Mouse (Mus musculus) CH12.LX (cell line): ENCODE results near the gene Abcb9. TPM values are rescaled to one million over a fixed set of nuclear protein-coding genes. Genes with fewer than 3 reads are reported as not detected.
A peak's percentile ranks its signal among the peaks of the same experiment; 100 is the strongest.

Source experiments
- DNase-seq: peaks from one replicate; pipeline ENCODE4 v3.0.0-alpha.2; 2013; ENCODE audit errors: extremely low read depth
- H3K27ac ChIP-seq: 2 replicates; pipeline ENCODE4 v1.5.1; 2012; ENCODE audit warnings: low read depth, mild to moderate bottlenecking, control low read depth, moderate library complexity; ENCODE audit not compliant: insufficient read depth
- H3K27me3 ChIP-seq: replicated peaks from 2 replicates; pipeline ENCODE3; 2012; ENCODE audit warnings: inconsistent platforms
- H3K36me3 ChIP-seq, 2 experiments: replicated peaks in 1 of 2; 2 replicates each; pipeline versions ENCODE3 to v1.6.1; 2012; ENCODE audit warnings: inconsistent platforms in 1 of 2, low read length in 1 of 2, mild to moderate bottlenecking in 1 of 2, mixed read lengths in 1 of 2, moderate library complexity in 1 of 2; ENCODE audit not compliant: control insufficient read depth in 1 of 2, insufficient read depth in 1 of 2
- H3K4me1 ChIP-seq, 2 experiments: 2 replicates each; pipeline ENCODE4 v1.6.1; 2012; ENCODE audit warnings: inconsistent platforms in 1 of 2, moderate library complexity in 1 of 2; ENCODE audit not compliant: insufficient read depth in 2 of 2, control insufficient read depth in 1 of 2
- H3K4me2 ChIP-seq: 2 replicates; pipeline ENCODE4 v1.6.1; 2012; ENCODE audit warnings: low read depth, mild to moderate bottlenecking, control low read depth; ENCODE audit not compliant: poor library complexity, insufficient read depth, severe bottlenecking
- H3K4me3 ChIP-seq, 3 experiments: fragments of 150-350 bp in 1 of 3; sonication (generic) in 1 of 3; replicated peaks in 1 of 3; 2 replicates each; pipeline versions ENCODE3 to v1.5.1; 2011 to 2012; ENCODE audit warnings: low read depth in 2 of 3, low read length in 2 of 3, mild to moderate bottlenecking in 2 of 3, moderate library complexity in 2 of 3, control low read depth in 1 of 3, improper control_type of control experiment in 1 of 3, inconsistent platforms in 1 of 3, mixed read lengths in 1 of 3; ENCODE audit not compliant: poor library complexity in 1 of 3
- H3K79me2 ChIP-seq: replicated peaks from 2 replicates; pipeline ENCODE4 v1.6.1; 2012; ENCODE audit warnings: mild to moderate bottlenecking, moderate library complexity; ENCODE audit not compliant: control insufficient read depth, poor library complexity, insufficient read depth, severe bottlenecking; ENCODE audit errors: extremely low read depth
- H3K9ac ChIP-seq: 2 replicates; pipeline ENCODE4 v1.6.1; 2012; ENCODE audit warnings: low read depth, mild to moderate bottlenecking, control low read depth, moderate library complexity; ENCODE audit not compliant: insufficient read depth
- H3K9me3 ChIP-seq: replicated peaks from 2 replicates; pipeline ENCODE3; 2012; ENCODE audit warnings: low read length, inconsistent platforms, mixed read lengths
- BHLHE40 ChIP-seq: IDR thresholded peaks from 2 replicates; pipeline ENCODE4 v1.6.1; 2011; ENCODE audit warnings: mild to moderate bottlenecking, low read depth, low read length, improper control_type of control experiment
- CHD2 ChIP-seq: IDR thresholded peaks from 2 replicates; pipeline ENCODE4 v1.6.1; 2011; ENCODE audit warnings: low read length, improper control_type of control experiment
- CTCF ChIP-seq, 2 experiments: IDR thresholded peaks in 1 of 2; conservative IDR thresholded peaks in 1 of 2; 2 replicates each; pipeline ENCODE4 v1.5.1; 2011 to 2012; ENCODE audit warnings: low read depth in 2 of 2, low read length in 2 of 2, improper control_type of control experiment in 1 of 2, inconsistent platforms in 1 of 2, mild to moderate bottlenecking in 1 of 2, moderate library complexity in 1 of 2
- E2F4 ChIP-seq: IDR thresholded peaks from 2 replicates; pipeline ENCODE4 v1.6.1; 2011; ENCODE audit warnings: low read depth, low read length, improper control_type of control experiment; ENCODE audit not compliant: insufficient replicate concordance
- ETS1 ChIP-seq: conservative IDR thresholded peaks from 2 replicates; pipeline ENCODE4 v1.6.1; 2012; ENCODE audit warnings: low read depth, mild to moderate bottlenecking, inconsistent platforms, low read length, improper control_type of control experiment, moderate library complexity
- JUN ChIP-seq: IDR thresholded peaks from 2 replicates; pipeline ENCODE4 v1.6.1; 2011; ENCODE audit warnings: low read depth, mild to moderate bottlenecking, low read length, improper control_type of control experiment, moderate library complexity; ENCODE audit not compliant: insufficient read depth
- JUND ChIP-seq: conservative IDR thresholded peaks from 2 replicates; pipeline ENCODE4 v1.6.1; 2011; ENCODE audit warnings: low read depth, low read length, improper control_type of control experiment
- MAX ChIP-seq: IDR thresholded peaks from 2 replicates; pipeline ENCODE4 v1.6.1; 2011; ENCODE audit warnings: low read length, improper control_type of control experiment
- MAZ ChIP-seq: IDR thresholded peaks from 2 replicates; pipeline ENCODE4 v1.6.1; 2012; ENCODE audit warnings: low read depth, mild to moderate bottlenecking, inconsistent platforms, low read length, improper control_type of control experiment, moderate library complexity
- MXI1 ChIP-seq: IDR thresholded peaks from 2 replicates; pipeline ENCODE4 v1.6.1; 2011; ENCODE audit warnings: mild to moderate bottlenecking, low read depth, low read length, improper control_type of control experiment
- POLR2A ChIP-seq: IDR thresholded peaks from 2 replicates; pipeline ENCODE4 v1.6.1; 2011; ENCODE audit warnings: low read depth, mild to moderate bottlenecking, improper control_type of control experiment, low read length
- RAD21 ChIP-seq: IDR thresholded peaks from 2 replicates; pipeline ENCODE4 v1.6.1; 2011; ENCODE audit warnings: low read depth, mild to moderate bottlenecking, low read length, improper control_type of control experiment, moderate library complexity
- TBP ChIP-seq: conservative IDR thresholded peaks from 2 replicates; pipeline ENCODE4 v1.6.1; 2011; ENCODE audit warnings: low read depth, low read length, improper control_type of control experiment
- TCF12 ChIP-seq: IDR thresholded peaks from 2 replicates; pipeline ENCODE4 v1.6.1; 2014; ENCODE audit warnings: low read depth, mild to moderate bottlenecking, inconsistent platforms, low read length, improper control_type of control experiment
- USF1 ChIP-seq: IDR thresholded peaks from 2 replicates; pipeline ENCODE4 v1.6.1; 2014; ENCODE audit warnings: low read depth, mild to moderate bottlenecking, inconsistent platforms, low read length, improper control_type of control experiment
- dilution Hi-C: fragments of 300-500 bp; cut with MboI; formaldehyde crosslinking; loops from 2 replicates; pipeline ENCODE4 v1.14.3; 2020; ENCODE audit warnings: low sequenced_read_pairs; ENCODE audit not compliant: extremely low pct_unique_long_range_greater_than_20kb, extremely low pct_ligation_motif_present
- in situ Hi-C: fragments of 300-500 bp; cut with MboI; formaldehyde crosslinking; loops from 3 replicates; pipeline ENCODE4 v1.14.3; 2019; ENCODE audit warnings: low sequenced_read_pairs, low pct_ligation_motif_present, low pct_unique_long_range_greater_than_20kb, mixed read lengths
- polyA plus RNA-seq: library from polyadenylated mRNA; unstranded; fragments of >175 nt; gene quantifications from 2 replicates; pipeline ENCODE4 v1.2.1, GENCODE M21; 2012; ENCODE audit warnings: low read depth; ENCODE audit not compliant: insufficient read length
- total RNA-seq, 2 experiments: library from RNA; depleted of rRNA; stranded (reverse); fragments of 300-350 nt in 1 of 2; fragments of >200 nt in 1 of 2; gene quantifications; 2 replicates each; pipeline ENCODE4 v1.2.3; 2012 to 2014

Gene Abcb9
- total and polyA plus RNA-seq, 3 experiments: 0.44 to 1.4 (median 0.98) TPM

DNA sequence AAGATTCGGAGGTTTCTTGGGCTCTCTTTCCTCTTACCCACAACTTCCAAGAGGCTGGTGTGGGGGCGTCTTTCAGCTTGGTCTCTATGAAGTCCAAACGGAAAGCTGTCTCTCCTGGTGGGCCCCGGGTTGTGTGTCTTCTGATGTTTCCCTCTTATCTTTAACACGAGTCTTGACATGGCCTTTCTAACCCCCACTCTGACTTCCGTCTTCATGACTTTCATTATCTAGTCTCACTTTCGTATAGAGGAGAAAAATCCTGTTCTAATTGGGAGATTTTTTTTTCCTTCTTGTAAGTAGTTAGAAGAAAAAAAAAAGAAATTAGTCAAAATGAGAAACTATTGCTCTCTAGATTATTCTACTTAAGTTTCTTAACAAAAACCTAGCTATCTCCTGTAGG is 73.2 kb downstream of the Abcb9 start (continued):
- TF ChIP-seq JUN (peak; percentile 57; the same call in 1 of the 2 replicates), CHD2 (peak; percentile 66), POLR2A (no peak), CTCF (conservative IDR thresholded peaks at IDR 0.05 in 1 of 2, IDR thresholded peaks at IDR 0.05 in 1 of 2; ENCODE audit: low read depth in 2 of 2, low read length in 2 of 2) (no peak), MAZ (peak; percentile 72; the same call in 1 of the 2 replicates)

DNA sequence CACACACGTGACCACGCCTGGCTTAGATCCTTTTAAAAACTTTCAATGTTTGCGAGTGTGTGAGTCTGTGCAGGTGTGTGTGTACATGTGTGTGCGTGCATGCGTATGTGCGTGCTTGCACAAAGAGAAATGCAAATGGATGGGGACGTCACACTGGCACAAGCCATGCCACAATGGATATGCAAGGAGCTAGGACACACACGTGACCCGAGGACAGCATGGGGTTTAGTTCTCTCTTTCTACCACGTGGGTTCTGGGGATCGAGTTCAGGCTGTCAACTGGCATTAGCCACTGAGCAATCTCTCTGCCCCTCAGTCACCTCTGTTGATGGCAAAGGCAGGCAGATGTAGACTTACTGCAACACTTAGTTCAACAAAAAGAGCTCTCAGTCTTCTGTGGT is 73.9 kb downstream of the Abcb9 start:
- TF ChIP-seq MAX: peak; percentile 80
- peak; percentile 79 for TF ChIP-seq MXI1
- no peak for TF ChIP-seq MAZ
- no peak for TF ChIP-seq E2F4
- no peak for TF ChIP-seq JUND
- TF ChIP-seq BHLHE40: peak; percentile 86
- TF ChIP-seq TBP: no peak
- TF ChIP-seq USF1: peak; percentile 51
- no peak for TF ChIP-seq RAD21
- peak overlapping the region in 1 of 3 experiments; percentile 20 for H3K4me3 ChIP-seq
- in situ Hi-C loops: no loop called here
- H3K4me1 ChIP-seq: peaks cover 53 to 96% of the 10 kb centered on the region in 2 experiments
- no peaks in the 10 kb centered on the region for H3K27me3 ChIP-seq
- H3K9ac ChIP-seq: peak overlapping the region; percentile 48
- H3K27ac ChIP-seq: peak overlapping the region; percentile 8; the same call in 1 of the 2 replicates
- dilution Hi-C loops: no loop called here
- H3K79me2 ChIP-seq: peaks cover 18% of the 10 kb centered on the region
- no peak for DNase-seq
- H3K9me3 ChIP-seq: no peaks in the 10 kb centered on the region
- H3K4me2 ChIP-seq: peak overlapping the region; percentile 90
- H3K36me3 ChIP-seq: peaks cover 3 to 50% of the 10 kb centered on the region in 2 experiments

DNA sequence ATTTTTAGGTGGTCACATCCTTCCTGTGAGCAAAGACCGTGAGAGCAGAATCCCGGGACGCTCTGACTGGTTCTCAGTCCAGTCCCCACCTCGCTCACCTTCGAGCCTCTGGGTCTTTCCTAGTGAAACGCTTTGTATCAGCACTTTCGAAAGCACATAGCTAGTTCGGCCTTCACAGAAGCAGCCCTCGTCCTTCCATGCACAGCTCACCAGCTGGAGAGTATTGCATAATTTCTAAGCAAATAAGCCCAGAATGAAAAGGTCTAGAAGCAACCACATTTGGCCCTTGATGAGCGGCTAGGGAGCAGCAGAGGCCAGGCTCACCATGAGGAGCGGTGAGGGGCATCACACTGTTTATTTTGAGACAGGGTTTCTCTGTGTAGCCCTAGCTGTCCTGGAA is 74.5 kb downstream of the Abcb9 start:
- Histone ChIP-seq H3K36me3 (peaks cover 0 to 48% of the 10 kb centered on the region in 2 experiments), H3K9ac (no peak overlapping the region), H3K27me3 (no peaks in the 10 kb centered on the region), H3K4me1 (peaks cover 55 to 96% of the 10 kb centered on the region in 2 experiments), H3K27ac (no peak overlapping the region), H3K4me2 (no peak overlapping the region; the same call in 1 of the 2 replicates), H3K79me2 (peaks cover 17% of the 10 kb centered on the region), H3K9me3 (no peaks in the 10 kb centered on the region), H3K4me3 (no peak overlapping the region)
- DNase-seq: no peak
- TF ChIP-seq ETS1 (0 out of 2 replicates have a peak, but pooled peaks have one; percentile 9), TCF12 (no peak)
- dilution Hi-C loops: no loop called here
- in situ Hi-C loops: no loop called here
